Mouse (Mus musculus): Measurements from ENCODE around the gene Fancc.

DNA sequence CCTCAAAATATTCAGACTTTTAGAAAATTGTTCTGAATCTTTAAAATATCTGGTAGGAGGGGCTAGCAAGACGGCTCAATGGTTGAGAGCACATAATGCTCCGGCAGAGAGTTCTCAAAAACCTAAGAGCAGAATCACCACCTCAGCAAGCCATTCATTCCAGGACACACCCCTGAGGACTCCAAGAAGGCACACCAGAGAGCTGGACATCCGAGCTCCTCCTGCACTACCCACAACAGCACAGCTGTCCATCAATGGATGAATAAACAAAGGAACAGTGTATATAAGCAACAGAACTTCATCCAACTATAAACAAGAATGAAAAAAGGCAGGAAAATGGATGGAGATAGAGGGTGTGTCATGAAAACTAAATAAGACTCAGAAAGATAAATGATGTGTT, 80.3 kb downstream of the Fancc start:
- TF ChIP-seq CTCF (IDR thresholded peaks at IDR 0.05; ENCODE audit: low read depth, low read length) (no peak), POLR2A (IDR thresholded peaks at IDR 0.05; ENCODE audit: extremely low read depth, insufficient read depth, low read length) (no peak)
